Mouse (Mus musculus) right cerebral cortex, adult 2 months (tissue): ENCODE measurements around the gene Arhgap18.

Experiments used
- DNase-seq, 2 experiments: peaks; one replicate each; pipeline ENCODE4 v3.0.0; 2021 to 2022; ENCODE audit warnings: low spot score in 2 of 2

Arhgap18 gene

GRCm38 (mm10) chr10:26832068-26832467 is 78.8 kb downstream of the Arhgap18 start:
- DNase-seq: no peak

GRCm38 (mm10) chr10:26832669-26833249 is 79.5 kb downstream of the Arhgap18 start:
- no peak for DNase-seq

- no peak for DNase-seq
Observed at GRCm38 (mm10) chr10:26833393-26833792, 80.2 kb downstream of the Arhgap18 start.

- DNase-seq: no peak
Observed at GRCm38 (mm10) chr10:26849311-26849710, 96.1 kb downstream of the Arhgap18 start.

GRCm38 (mm10) chr10:26849854-26850253 is 96.6 kb downstream of the Arhgap18 start:
- DNase-seq: no peak

GRCm38 (mm10) chr10:26854556-26855100 is 101.4 kb downstream of the Arhgap18 start:
- no peak for DNase-seq

GRCm38 (mm10) chr10:26855851-26856535 is 102.8 kb downstream of the Arhgap18 start:
- DNase-seq: no peak

GRCm38 (mm10) chr10:26857583-26857982 is 104.4 kb downstream of the Arhgap18 start:
- no peak for DNase-seq

- DNase-seq: no peak
Observed at GRCm38 (mm10) chr10:26858537-26858936, 105.3 kb downstream of the Arhgap18 start.

GRCm38 (mm10) chr10:26861231-26861630 is 108.0 kb downstream of the Arhgap18 start:
- no peak for DNase-seq

GRCm38 (mm10) chr10:26862207-26862606 is 109.0 kb downstream of the Arhgap18 start:
- DNase-seq: no peak

- no peak for DNase-seq
Observed at GRCm38 (mm10) chr10:26863982-26864381, 110.8 kb downstream of the Arhgap18 start.

GRCm38 (mm10) chr10:26870802-26871201 is 117.6 kb downstream of the Arhgap18 start:
- no peak for DNase-seq

GRCm38 (mm10) chr10:26877309-26877708 is 124.1 kb downstream of the Arhgap18 start:
- peak; percentile 23 to 33 for DNase-seq

GRCm38 (mm10) chr10:26878924-26879600 is 125.8 kb downstream of the Arhgap18 start:
- no peak for DNase-seq

- DNase-seq: peak; percentile 12 to 15
Observed at GRCm38 (mm10) chr10:26884949-26885348, 131.7 kb downstream of the Arhgap18 start.

- DNase-seq: no peak
Observed at GRCm38 (mm10) chr10:26889226-26889625, 136.0 kb downstream of the Arhgap18 start.

GRCm38 (mm10) chr10:26889754-26890153 is 136.5 kb downstream of the Arhgap18 start:
- DNase-seq: no peak

GRCm38 (mm10) chr10:26890269-26890955 is 137.2 kb downstream of the Arhgap18 start:
- DNase-seq: peak; percentile 55 to 80

- DNase-seq: no peak
Observed at GRCm38 (mm10) chr10:26893091-26893490, 139.9 kb downstream of the Arhgap18 start.

- DNase-seq: no peak
Observed at GRCm38 (mm10) chr10:26895726-26896125, 142.5 kb downstream of the Arhgap18 start.

- no peak for DNase-seq
Observed at GRCm38 (mm10) chr10:26900426-26900825, 147.2 kb downstream of the Arhgap18 start.
